Mouse (Mus musculus): Measurements from ENCODE around the gene Oser1.
"Not testable (repeated sequence)": the region's sequence is repeated elsewhere in the genome, so short reads cannot be mapped to it uniquely, and the experiment has no call there.

The Oser1 gene

GRCm38 (mm10) chr2:163443543-163443942 lies 19.0 kb upstream of the Oser1 start:
- no peak for DNase-seq (ENCODE audit: low spot score)

DNA sequence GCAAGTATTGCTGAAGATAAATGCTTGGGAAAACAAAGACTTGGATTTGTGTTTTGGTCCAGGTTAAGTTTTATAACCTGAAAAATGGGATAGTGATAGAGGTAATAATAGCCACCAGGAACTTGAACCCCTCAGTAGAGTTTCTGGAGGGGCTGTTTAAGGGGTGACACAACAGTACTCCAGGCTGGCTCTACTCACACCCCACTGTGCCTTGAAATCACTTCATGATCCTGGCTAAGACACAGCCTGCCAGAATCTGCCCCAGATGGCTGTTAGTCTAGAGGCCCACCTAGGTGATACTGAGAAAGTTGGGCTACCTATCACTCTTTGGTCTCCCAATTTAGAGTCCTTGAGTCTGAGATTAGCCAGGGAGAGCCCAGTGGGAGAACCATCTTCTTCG lies 15.0 kb upstream of the Oser1 start:
- no peak for DNase-seq (ENCODE audit: low spot score)

DNA sequence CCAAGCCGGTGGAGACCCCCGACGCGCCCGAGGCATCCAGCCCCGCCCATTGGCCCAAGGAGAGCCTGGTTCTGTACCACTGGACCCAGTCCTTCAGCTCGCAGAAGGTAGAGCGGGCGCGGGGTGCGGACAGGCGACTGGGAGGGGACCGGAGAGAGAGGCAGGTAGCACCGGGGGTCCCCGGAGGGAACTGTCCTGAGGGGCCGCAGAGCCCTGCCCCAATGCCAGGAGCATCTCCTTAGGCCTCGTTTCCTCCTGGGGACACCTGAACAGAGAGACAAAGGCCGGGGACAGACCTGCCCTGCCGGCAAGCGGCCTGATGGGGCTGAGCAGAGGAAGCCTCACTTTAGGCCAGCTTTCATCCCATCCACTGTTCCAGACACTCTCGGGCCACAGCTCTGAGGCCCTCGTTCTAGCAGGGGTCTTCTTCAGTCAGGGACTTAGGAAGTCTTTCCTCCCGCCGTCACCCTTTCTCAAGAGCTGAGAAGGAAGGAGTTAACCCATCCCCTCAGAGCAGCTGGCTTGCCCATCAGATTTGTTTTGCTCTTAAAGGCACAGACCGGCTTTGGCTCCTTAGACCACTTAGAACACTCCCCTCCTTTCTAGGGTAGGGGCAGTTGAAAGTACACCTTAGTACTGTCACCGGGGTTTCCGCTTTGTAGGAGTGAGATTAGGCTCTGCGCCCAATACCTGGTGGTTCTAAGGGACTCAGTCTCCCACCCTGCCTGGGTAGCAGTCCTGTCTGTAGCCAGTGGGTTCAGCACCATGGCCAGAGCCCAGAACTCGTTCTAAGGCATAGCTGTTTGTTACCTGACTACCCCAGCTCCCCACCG lies 14.3 kb upstream of the Oser1 start:
- peak; percentile 55 for DNase-seq (ENCODE audit: low spot score)

- no peak for DNase-seq (ENCODE audit: low spot score)
These were observed 13.7 kb upstream of the Oser1 start, which contains the start of gene Gdap1l1 for GRCm38 (mm10) chr2:163438246-163438618. TSS of gene Gdap1l1 (plus strand) at chr2:163438476.

- no peak for DNase-seq (ENCODE audit: low spot score)
These were observed 13.3 kb upstream of the Oser1 start for GRCm38 (mm10) chr2:163437800-163438199.

DNA sequence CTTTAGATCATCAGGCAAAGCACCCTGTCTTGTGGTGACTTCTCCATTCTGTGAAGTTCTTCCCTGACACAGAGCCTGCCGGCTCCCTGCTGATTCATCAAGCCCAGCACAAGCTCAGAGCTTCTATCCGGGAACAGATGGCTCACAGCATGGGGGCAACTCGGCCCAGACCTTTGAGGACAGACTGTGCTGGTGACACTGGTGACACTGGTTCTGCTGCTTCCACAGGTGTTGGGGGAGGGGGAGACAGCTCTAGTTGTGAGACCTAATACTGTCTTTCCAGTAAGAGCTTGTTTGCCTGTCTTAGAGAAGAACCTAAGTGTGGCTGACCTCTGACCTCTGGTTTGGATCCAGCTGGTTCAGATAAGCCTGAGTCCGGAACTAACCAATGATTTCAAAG lies 9.5 kb upstream of the Oser1 start:
- DNase-seq (ENCODE audit: low spot score), result no peak

GRCm38 (mm10) chr2:163431289-163431688 lies 6.8 kb upstream of the Oser1 start:
- no peak for DNase-seq (ENCODE audit: low spot score)

DNA sequence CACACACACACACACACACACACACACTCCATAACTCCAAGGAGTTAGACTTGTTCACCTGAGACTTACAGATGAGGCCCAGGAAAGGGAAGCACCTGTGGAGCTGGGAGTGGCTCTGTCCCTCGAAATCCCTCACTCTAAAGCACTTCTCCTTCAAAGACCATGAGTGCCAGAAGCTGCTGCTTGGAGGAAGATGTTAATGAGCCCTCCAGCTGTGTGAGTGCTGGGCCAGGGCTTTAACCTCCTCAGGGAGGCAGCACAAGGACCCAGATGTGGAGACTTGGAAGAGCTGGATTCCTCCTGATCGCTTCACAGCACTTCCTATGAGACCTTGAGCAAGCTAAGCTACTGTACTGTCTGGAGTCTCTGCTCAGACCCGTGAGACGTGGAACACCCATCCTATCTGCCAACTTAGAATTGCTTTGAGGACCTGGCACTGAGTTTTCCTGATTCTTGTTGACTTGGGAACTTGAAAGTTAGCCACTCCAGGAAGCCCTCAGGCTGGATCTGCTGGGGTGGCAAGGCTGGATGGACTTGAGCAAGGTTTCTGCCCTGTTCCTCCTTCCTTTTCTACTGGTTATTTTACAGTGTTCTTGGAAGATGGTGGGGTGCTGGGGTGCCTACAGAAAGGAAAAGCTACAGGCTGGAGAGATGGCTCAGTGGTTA lies 4.0 kb upstream of the Oser1 start:
- DNase-seq (ENCODE audit: low spot score), result no peak

DNA sequence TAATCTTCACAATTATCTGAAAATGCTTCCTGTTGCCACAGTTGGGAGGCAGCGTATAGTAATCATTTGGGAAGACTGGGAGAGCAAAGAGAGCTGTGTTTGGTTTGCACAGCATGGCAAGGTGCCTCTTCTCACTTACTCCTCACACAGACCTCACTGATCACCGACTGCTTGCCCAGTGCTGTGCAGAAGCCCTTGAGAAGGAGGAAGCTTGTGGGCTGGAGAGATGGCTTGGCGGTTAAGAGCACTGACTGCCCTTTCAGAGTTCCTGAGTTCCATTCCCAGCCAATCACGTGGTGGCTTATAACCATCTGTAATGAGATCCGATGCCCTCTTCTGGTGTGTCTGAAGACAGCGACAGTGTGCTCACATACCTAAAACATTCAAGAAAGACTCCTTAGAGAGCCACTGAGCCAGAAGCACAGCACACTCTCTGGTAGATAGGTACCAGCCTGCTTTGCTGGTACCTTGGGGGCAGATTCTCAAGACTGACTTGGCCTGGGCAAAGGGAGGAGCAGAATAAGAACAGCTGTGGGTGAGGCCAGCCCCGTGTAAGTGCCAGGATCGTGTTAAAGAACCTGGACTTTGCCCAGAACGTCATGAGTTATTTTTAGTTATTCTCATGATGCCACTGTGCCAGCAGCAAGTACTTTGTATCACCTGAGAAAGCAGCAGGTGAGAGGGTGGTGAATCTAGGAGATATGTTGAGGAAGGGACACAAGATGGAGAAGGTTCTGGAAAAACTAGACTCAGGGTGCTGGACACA lies 1.4 kb downstream of the Oser1 start:
- DNase-seq (ENCODE audit: low spot score), result no peak

- DNase-seq (ENCODE audit: low spot score), result no peak
These were observed 4.1 kb downstream of the Oser1 start for GRCm38 (mm10) chr2:163420366-163420886.

- peak; percentile 100 for DNase-seq (ENCODE audit: low spot score)
These were observed 5.0 kb downstream of the Oser1 start for GRCm38 (mm10) chr2:163419346-163420045.

DNA sequence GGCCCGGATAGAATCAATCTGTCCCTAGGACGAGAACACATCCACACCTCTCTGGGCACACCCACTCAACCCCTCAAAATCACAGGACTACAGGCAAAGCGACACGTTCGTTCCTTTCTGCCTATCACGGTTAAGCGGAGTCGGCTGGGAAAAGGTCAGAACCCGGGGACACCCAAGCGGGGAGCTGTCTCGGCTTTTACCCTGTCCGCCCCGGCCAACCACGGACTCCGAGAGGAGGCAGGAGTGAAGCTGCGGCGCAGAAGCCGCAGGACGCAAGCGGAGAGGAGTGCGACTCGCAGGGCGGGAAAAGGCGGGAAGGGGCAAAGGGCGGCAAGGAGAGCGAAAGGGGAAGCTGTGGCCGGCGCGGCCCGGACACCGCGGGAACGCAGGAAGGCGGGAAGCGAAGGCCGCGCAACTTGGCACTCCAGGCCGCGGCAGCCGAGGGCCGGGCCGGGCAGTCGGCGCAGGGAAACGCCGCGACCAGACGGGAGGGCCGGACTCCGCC lies 5.6 kb downstream of the Oser1 start:
- DNase-seq (ENCODE audit: low spot score), result no peak

- no peak for DNase-seq (ENCODE audit: low spot score)
These were observed 6.7 kb downstream of the Oser1 start for GRCm38 (mm10) chr2:163417830-163418229.

- no peak for DNase-seq (ENCODE audit: low spot score)
These were observed 7.5 kb downstream of the Oser1 start for GRCm38 (mm10) chr2:163417026-163417425.

DNA sequence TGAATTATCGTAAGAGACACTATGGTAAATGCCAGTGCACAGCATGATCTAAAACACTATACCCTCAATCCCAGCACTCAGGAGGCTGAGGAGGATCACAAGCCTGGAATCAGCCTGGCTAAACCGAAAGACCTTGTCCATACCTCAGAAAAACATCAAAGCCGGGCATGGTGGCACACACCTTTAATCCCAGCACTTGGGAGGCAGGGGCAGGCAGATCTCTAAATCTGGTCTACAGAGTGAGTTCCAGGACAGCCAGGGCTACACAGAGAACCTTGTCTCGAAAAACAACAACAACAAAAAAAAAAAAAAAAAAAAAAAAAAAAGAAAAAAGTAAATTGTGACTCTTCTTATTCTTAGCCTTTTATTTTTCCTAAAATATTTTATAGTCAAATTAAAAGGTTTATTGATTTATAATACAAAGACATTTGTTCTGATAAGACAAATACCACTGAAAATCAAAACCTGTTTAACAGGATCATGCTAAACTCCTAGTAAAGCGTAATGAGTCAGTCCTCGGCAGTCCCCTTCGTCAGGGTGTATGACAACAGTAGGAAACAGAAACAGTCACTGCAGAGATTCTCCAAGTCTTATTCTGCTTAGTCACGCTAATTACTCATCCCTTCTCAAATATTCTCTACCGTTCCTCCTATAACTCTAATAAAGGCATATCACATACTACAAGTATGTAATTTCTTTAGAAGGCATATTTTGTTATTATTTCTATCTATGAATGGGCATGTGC lies 11.5 kb downstream of the Oser1 start:
- DNase-seq (ENCODE audit: low spot score), result no peak

GRCm38 (mm10) chr2:163412419-163412818 lies 12.1 kb downstream of the Oser1 start:
- DNase-seq (ENCODE audit: low spot score), result no peak

DNA sequence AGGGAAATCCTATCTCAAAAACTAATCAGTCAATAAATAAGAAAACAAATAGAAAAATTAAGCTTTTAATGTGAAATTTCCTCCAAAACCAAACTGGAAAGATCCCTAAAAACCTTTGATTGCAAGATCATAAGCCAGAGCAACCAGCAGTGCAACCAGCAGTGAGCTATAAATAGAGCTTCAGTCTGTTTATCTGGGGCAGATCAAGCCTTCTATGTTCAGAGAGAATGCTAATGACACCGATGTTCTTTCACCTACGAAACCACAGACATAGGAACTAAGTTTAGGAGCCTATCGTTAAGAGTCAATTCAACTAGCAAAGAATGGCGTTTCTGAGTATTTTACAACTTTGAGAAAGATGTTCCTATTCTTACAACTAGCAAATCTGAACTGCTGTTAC lies 12.7 kb downstream of the Oser1 start:
- no peak for DNase-seq (ENCODE audit: low spot score)

GRCm38 (mm10) chr2:163411344-163411743 lies 13.2 kb downstream of the Oser1 start:
- not testable (repeated sequence) for DNase-seq (ENCODE audit: low spot score)

- DNase-seq (ENCODE audit: low spot score), result no peak
These were observed 14.3 kb downstream of the Oser1 start for GRCm38 (mm10) chr2:163410211-163410610.

GRCm38 (mm10) chr2:163404037-163404815 lies 20.3 kb downstream of the Oser1 start:
- DNase-seq (ENCODE audit: low spot score), result peak; percentile 64
